Mouse (Mus musculus) embryonic facial prominence, embryonic 11.5 days (tissue): ENCODE results near the gene Vmn2r11. TPM values are rescaled to one million over a fixed set of nuclear protein-coding genes. Genes with fewer than 3 reads are reported as not detected.
"Not testable (repeated sequence)": the region's sequence is repeated elsewhere in the genome, so short reads cannot be mapped to it uniquely, and the experiment has no call there.

Source experiments
- ATAC-seq: fragments of 200-750 bp; cut with Nextera tagmentation; replicated peaks from 2 replicates; pipeline ENCODE4 v1.8.0; 2017; ENCODE audit warnings: low read depth; ENCODE audit not compliant: insufficient number of reproducible peaks, low FRiP score, low TSS enrichment
- DNase-seq: peaks from one replicate; pipeline ENCODE4 v3.0.0-alpha.2; 2015; ENCODE audit warnings: low spot score
- H3K27ac ChIP-seq: fragments of 300-500 bp; sonication (generic); replicated peaks from 2 replicates; pipeline ENCODE4 v1.5.1; 2014; ENCODE audit warnings: mild to moderate bottlenecking, low read depth, low read length, control low read depth
- H3K27me3 ChIP-seq: fragments of 300-500 bp; sonication (generic); 2 replicates; pipeline ENCODE4 v1.6.1; 2014; ENCODE audit warnings: mild to moderate bottlenecking, low read length, moderate library complexity, mixed read lengths; ENCODE audit not compliant: control insufficient read depth, insufficient read depth
- H3K36me3 ChIP-seq: fragments of 300-500 bp; sonication (generic); replicated peaks from 2 replicates; pipeline ENCODE4 v1.6.1; 2014; ENCODE audit warnings: low read depth, mild to moderate bottlenecking, low read length, moderate library complexity, mixed read lengths; ENCODE audit not compliant: control insufficient read depth, insufficient read depth
- H3K4me1 ChIP-seq: fragments of 300-500 bp; sonication (generic); 2 replicates; pipeline ENCODE4 v1.6.1; 2014; ENCODE audit warnings: low read length, mixed read lengths; ENCODE audit not compliant: control insufficient read depth, insufficient read depth
- H3K4me2 ChIP-seq: fragments of 300-500 bp; sonication (generic); 2 replicates; pipeline ENCODE4 v1.6.1; 2014; ENCODE audit warnings: low read depth, mild to moderate bottlenecking, control low read depth, low read length, moderate library complexity
- H3K4me3 ChIP-seq: fragments of 300-500 bp; sonication (generic); 2 replicates; pipeline ENCODE4 v1.5.1; 2014; ENCODE audit warnings: low read depth, low read length, control low read depth
- H3K9ac ChIP-seq: fragments of 300-500 bp; sonication (generic); replicated peaks from 2 replicates; pipeline ENCODE4 v1.6.1; 2014; ENCODE audit warnings: mild to moderate bottlenecking, control low read depth, low read length
- H3K9me3 ChIP-seq: fragments of 300-500 bp; sonication (generic); replicated peaks from 2 replicates; pipeline ENCODE4 v1.6.1; 2016; ENCODE audit warnings: mild to moderate bottlenecking, low read length, inconsistent platforms, mixed read lengths; ENCODE audit not compliant: control insufficient read depth
- WGBS: fragments of 180-500 bp; shearing (Covaris S2); extraction: QIAGEN DNeasy Blood & Tissue Kit; methylation state at CpG from one replicate; pipeline ENCODE4 v1.1.7; 2014; 5-methylcytosine and 5-hydroxymethylcytosine counted together
- polyA plus RNA-seq: library from polyadenylated mRNA; unstranded; fragments of >200 nt; fragmentation: Nextera tagmentation; extraction: Ambion mirVana; gene quantifications from 2 replicates; pipeline ENCODE4 v1.2.1, GENCODE M21; 2014

Vmn2r11 gene
- polyA plus RNA-seq, result not detected in 2 replicates

DNA sequence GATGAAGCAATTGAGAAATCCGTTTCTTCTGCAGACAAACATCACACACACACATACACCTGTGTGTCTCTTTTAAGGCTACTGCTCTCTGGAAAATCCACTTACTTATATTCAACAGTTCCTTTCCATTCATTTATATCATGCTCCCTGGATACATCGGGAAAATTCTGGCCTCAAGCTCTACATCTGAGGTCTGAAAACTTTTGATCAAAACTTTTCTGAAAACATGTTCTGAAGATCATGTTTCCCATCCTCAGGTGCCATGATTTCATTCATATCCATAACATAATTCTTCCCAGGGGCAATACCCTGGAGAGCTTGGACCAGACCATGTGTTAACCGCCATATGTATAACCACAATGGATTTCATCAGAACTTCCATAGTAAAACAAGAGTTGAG, at the start of gene Vmn2r11:
Vmn2r11 (minus strand) TSS at position 101 of the 400 bp plus-strand sequence.
- H3K36me3 ChIP-seq, H3K9ac ChIP-seq, ATAC-seq, DNase-seq, H3K27ac ChIP-seq, H3K4me3 ChIP-seq, H3K9me3 ChIP-seq, H3K27me3 ChIP-seq, H3K4me2 ChIP-seq, H3K4me1 ChIP-seq: not testable (repeated sequence)
- 85% methylated on average over 3 of the region's 3 CpGs for WGBS

DNA sequence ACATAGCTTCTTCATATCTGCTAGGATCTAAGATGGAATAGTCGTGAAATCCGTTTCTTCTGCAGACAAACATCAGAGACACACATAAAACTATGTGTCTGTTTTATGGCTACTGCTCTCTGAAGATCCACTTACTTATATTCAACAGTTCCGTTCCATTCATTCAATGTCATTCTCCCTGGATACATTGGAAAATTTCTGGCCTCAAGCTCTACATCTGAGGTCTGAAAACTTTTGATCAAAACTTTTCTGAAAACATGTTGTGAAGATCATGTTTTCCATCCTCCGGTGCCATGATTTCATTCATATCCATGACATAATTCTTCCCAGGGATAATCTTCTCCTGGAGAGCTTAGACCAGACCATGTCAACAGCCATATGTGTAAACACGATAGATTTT, 38.5 kb upstream of the Vmn2r11 start, which contains the start of gene Vmn2r12:
Vmn2r12 (minus strand) TSS at position 101 of the 400 bp plus-strand sequence.
- not testable (repeated sequence) for H3K9ac ChIP-seq, H3K27me3 ChIP-seq, H3K9me3 ChIP-seq, H3K4me2 ChIP-seq, H3K4me1 ChIP-seq, H3K27ac ChIP-seq, H3K36me3 ChIP-seq, ATAC-seq, H3K4me3 ChIP-seq, DNase-seq
- 84% methylated on average over 5 of the region's 5 CpGs for WGBS

- not testable (repeated sequence) for H3K4me3 ChIP-seq, H3K9me3 ChIP-seq, H3K36me3 ChIP-seq, H3K27me3 ChIP-seq, H3K9ac ChIP-seq, H3K27ac ChIP-seq, ATAC-seq, DNase-seq, H3K4me2 ChIP-seq, H3K4me1 ChIP-seq
- 71% methylated on average over 3 of the region's 3 CpGs for WGBS
Measured at GRCm38 (mm10) chr5:109096482-109096881, 37.1 kb upstream of the Vmn2r11 start.

DNA sequence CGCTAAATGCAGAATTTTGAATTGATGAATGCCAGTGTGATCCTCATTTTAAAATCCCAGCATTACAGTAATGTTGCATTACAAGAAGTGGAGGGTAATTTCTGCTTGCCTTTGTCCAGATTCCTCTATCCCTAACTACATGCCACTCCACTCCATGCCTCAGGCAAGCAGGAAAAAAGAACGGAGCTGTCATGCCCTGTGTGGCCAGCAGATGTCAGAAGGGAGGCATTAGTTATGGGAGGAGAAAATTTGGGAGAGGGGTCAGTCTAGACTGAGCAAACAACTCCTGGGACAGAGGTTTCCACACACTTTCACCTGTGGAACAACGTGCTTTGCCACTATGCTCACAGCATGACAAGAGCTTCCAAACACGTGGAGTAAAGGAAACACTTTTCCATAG, 12.6 kb upstream of the Vmn2r11 start:
- not testable (repeated sequence) for ATAC-seq, H3K4me2 ChIP-seq, H3K27ac ChIP-seq, H3K9me3 ChIP-seq, H3K36me3 ChIP-seq, H3K4me3 ChIP-seq, H3K4me1 ChIP-seq, H3K27me3 ChIP-seq, H3K9ac ChIP-seq, DNase-seq
- WGBS, result 47% methylated on average over 4 of the region's 4 CpGs

DNA sequence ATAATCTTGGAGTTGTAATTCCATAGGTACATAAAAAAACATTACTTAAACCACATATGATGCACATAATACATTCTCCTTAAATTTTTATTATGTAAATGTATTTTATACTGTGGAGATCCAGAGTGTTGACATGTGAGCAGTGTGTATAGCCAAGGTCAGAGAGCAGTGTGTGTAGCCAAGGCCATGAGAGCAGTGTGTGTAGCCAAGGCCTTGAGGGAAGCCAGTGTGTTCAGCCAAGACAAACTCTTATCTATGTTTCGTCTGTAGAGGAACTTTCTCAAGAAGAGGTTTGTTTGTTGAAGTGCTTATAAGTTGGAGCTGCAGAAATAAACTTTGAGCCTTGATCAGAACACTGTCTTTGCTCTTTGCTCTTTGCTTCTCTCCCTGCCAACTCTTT, 4.1 kb downstream of the Vmn2r11 start:
- DNase-seq (no peak), ATAC-seq (no peak)

DNA sequence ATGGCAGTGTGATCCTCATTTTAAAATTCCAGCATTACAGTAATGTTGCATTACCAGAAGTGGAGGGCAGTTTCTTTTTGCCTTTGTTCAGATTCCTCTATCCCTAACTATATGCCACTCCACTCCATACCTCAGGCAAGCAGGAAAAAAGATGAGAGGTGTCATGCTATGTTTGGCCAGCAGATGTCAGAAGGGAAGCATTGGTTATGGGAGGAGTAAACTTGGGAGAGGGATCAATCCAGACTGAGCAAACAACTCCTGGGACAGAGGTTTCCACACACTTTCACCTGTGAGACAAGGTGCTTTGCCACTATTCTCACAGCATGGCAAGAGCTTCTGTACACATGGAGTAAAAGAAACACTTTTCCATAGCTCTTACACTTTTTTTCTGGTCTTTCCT, 26.8 kb downstream of the Vmn2r11 start:
- Histone ChIP-seq H3K4me2 (no peak overlapping the region), H3K4me1 (no peaks in the 10 kb centered on the region), H3K36me3 (no peaks in the 10 kb centered on the region), H3K9me3 (no peaks in the 10 kb centered on the region), H3K27ac (no peak overlapping the region), H3K9ac (no peak overlapping the region), H3K4me3 (no peak overlapping the region), H3K27me3 (no peaks in the 10 kb centered on the region)
- ATAC-seq, result no peak
- no peak for DNase-seq

More for the DNA sequence above, 4.1 kb downstream of the Vmn2r11 start:
- WGBS, result 74% methylated on average over 1 of the region's 1 CpGs
- no peaks in the 10 kb centered on the region for H3K9me3 ChIP-seq
- no peak overlapping the region for H3K9ac ChIP-seq
- no peak overlapping the region for H3K27ac ChIP-seq
- H3K27me3 ChIP-seq, result no peaks in the 10 kb centered on the region
- no peaks in the 10 kb centered on the region for H3K36me3 ChIP-seq
- no peaks in the 10 kb centered on the region for H3K4me1 ChIP-seq
- H3K4me2 ChIP-seq, result no peak overlapping the region
- no peak overlapping the region for H3K4me3 ChIP-seq

DNA sequence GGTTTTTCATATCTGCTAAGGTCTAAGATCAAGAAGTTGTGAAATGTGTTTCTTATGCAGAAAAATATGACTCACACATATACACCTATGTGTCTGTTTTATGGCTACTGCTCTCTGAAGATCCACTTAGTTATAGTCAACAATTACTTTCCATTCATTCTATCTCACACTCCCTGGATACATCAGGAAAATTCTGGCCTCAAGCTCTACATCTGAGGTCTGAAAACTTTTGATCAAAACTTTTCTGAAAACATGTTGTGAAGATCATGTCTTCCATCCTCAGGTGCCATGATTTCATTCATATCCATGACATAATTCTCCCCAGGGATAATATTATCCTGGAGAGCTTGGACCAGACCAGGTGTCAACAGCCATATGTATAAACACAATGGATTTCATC, 52.9 kb downstream of the Vmn2r11 start, which contains the start of gene Vmn2r10:
Vmn2r10 (minus strand) TSS at position 101 of the 400 bp plus-strand sequence.
- H3K9ac ChIP-seq, DNase-seq, H3K9me3 ChIP-seq, ATAC-seq, H3K27ac ChIP-seq, H3K4me1 ChIP-seq, H3K4me2 ChIP-seq, H3K36me3 ChIP-seq, H3K27me3 ChIP-seq, H3K4me3 ChIP-seq: not testable (repeated sequence)
